Mouse (Mus musculus) liver, adult (tissue): ENCODE measurements around the gene Mpzl2.

Source experiments
- GATA4 ChIP-seq: IDR thresholded peaks from 2 replicates; pipeline ENCODE4 v1.6.1; 2014; ENCODE audit warnings: mild to moderate bottlenecking, low read length; ENCODE audit not compliant: insufficient replicate concordance

Gene Mpzl2

DNA sequence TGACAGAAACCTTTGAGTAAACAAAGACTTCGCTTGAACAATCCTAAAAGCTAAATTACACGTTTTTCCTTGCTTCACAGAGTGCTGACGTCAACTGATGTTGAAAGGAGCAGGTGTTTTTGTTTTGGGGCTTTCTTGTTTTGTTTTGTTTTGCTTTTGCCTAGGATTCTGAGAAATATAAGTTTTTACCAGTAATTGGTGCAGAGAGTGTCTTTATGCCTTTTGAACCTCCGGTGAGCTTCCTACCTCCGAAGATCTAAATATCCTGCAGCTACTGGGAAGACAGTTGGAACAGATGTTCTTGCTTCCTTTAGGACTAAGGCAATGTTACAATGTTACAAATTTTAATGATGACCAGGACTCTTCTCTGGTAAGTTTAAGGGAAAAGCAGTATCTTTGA is at the start of gene Mpzl2:
Gene Mpzl2 (plus strand): TSS at position 301 of the 400 bp plus-strand sequence.
- TF ChIP-seq GATA4: no peak

DNA sequence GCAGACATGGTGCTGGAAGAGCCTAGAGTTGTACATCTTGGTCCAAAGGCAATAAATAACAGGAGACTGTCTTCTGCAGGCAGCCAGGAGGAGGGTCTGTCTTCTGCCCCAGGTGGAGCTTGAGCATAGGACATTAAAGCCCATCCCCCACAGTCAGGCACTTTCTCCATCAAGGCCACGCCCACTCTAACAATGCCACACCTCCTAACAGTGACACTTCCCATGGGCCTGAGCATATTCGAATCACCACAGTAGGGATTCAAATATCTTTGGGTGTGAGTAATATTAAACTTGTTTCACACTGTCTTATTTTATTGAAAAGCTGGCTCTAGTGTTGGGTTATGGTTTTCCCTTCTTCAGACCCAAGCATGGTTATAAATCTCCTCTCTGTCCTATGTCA is 47.8 kb upstream of the Mpzl2 start:
- no peak for TF ChIP-seq GATA4

DNA sequence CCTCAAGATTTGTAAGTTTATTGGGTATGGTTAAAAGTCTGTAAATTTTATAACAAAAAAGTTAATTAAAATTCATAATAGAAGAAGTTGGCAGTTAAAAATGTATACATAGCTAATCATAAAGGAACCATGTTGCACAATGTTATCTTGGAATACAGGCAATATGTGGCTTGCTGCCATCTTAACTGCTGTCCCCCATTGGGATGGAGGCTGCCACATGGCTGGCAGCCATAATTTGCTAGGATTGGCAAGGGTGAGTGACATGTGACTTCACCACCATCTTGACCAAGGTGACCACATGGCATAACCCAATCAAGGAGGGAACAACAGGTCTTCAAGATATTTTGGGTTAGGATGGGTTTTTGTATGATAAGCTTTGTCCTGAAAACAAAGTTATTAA is 47.3 kb upstream of the Mpzl2 start:
- TF ChIP-seq GATA4: no peak

DNA sequence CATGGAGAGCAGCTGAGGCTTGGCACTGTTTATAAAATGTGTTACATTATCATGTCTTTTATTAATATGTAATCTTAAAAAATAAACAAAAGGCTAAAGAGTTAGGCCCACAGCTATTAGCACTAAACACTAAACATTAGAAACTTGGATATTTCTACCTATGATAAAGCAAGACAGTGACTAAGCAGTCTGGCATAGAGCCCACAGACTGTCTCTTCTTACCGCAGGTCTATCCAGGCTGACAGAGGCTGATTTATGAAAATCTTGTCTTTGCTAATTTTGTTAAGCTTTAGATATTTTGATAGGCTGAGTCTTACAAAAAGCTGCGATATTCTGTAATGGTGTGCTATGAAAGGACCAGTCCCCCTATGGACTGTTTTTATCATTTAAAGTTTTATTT is 46.3 kb upstream of the Mpzl2 start:
- TF ChIP-seq GATA4: no peak

DNA sequence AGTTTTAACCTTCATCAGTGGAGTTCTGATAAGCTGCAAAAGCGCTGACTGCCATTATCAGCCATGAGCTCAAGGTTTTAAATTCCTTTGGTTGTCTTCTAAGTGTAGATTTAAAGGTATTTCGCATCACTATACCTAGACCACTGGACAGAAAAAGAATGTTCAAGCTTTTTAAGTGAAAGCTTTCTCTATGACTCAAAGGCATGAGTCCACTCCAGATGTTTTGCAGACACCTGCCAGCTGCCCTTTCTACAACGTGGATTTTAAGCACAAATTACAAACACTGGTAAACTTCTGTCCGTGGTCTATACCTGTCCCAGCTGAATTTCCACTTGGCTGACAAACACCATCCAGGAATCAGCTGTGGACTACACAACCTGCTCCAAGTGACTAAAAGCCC is 44.6 kb upstream of the Mpzl2 start:
- no peak for TF ChIP-seq GATA4

DNA sequence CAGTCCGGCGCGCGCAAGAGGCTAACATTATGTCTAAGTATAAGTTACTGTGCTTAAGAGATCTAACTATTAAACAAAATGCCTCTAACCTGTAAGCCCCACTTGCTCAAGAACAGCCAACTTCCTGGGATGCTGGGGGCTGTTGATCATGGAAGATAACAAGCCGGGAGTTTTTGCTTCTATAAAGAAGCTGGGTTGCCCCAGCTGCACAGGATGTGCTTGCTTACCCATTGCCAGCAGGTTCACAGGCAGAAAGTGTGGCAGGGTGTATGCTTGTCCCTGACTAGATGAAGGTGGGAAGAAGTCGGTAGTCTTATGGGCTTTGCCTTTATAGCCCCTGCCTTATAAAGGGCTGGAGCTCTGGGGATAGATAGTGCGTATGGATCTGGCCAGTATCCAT is 43.0 kb upstream of the Mpzl2 start:
- no peak for TF ChIP-seq GATA4

- no peak for TF ChIP-seq GATA4
Observed at GRCm38 (mm10) chr9:44998138-44998537, 41.5 kb upstream of the Mpzl2 start.

DNA sequence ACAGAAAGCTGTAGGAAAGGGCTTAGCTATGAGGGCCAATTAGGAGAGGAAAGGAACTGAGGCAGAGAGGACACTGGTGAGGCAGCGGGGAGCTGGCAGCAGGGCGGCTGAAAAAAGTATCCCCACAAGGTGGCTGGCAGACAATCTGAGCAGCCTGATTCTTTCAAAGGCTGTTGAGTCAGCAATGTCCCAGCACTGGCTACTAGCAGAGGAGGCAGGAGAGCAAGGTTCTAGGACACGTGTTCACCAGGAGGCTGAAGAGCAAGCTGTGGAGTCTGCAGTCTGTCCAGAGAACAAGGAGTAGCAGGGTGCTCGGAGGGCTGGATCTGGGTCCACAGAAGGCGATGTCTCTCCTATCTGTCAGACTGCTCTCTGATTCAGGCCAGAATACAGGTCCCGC is 40.4 kb upstream of the Mpzl2 start:
- TF ChIP-seq GATA4: no peak

DNA sequence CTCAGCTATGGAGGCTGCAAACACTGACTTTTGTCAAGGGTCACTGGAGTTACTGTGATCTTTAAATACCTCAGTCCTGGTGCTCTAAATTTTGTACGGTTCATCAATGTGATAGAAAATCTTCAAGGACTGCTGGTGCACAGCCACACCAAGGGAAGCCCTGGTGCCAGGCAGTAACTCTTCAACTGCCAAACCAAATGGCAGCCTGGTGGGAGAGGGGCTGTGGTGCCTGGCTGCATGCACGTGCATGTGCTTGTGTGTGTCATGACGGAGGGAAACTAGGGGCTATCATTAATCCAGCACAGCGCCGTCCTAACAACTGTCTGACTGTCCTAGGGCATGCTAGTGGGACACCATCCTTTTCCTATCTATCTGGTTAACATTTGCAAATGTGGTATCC is 39.8 kb upstream of the Mpzl2 start:
- no peak for TF ChIP-seq GATA4

DNA sequence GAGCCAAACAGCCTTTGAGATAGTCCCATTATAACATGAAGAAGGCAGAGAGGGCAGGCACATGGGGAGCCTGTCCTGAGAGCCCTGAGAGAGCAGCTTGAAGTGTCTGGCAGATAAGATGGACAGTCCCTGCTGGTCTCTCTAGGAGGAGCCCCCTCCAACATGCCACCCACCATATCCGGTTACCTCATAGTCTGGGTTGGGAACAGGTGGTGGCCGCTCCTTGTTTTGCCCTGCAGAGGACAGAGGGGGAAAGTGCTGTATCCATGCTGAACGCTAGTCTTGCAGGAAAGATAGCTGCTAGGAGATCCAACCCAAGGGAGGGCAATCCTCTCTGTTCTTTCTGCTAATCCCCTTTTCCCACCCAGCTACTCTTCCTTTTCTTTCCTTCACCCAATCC is 39.4 kb upstream of the Mpzl2 start:
- TF ChIP-seq GATA4: no peak

DNA sequence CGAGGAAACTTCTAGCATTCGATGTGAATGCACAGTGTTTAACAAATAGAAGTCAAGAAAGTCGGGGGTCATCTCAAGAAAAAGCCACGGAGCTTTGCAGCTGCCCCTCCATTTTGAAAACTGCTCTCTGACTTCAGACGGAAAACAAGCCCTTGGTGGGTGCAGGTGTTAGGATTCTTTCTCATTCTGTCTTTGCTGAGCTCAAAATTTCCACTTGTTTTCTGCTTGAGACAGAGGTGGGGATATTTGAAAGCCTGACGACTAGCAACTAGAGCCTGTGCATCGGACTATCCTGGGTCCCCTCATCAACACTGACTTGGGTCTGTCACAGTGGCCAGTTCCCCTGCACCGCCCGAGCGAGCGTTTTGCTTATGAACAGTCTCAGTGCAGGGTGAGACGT is 32.2 kb upstream of the Mpzl2 start:
- no peak for TF ChIP-seq GATA4

GRCm38 (mm10) chr9:45008342-45008741 is 31.3 kb upstream of the Mpzl2 start:
- no peak for TF ChIP-seq GATA4

DNA sequence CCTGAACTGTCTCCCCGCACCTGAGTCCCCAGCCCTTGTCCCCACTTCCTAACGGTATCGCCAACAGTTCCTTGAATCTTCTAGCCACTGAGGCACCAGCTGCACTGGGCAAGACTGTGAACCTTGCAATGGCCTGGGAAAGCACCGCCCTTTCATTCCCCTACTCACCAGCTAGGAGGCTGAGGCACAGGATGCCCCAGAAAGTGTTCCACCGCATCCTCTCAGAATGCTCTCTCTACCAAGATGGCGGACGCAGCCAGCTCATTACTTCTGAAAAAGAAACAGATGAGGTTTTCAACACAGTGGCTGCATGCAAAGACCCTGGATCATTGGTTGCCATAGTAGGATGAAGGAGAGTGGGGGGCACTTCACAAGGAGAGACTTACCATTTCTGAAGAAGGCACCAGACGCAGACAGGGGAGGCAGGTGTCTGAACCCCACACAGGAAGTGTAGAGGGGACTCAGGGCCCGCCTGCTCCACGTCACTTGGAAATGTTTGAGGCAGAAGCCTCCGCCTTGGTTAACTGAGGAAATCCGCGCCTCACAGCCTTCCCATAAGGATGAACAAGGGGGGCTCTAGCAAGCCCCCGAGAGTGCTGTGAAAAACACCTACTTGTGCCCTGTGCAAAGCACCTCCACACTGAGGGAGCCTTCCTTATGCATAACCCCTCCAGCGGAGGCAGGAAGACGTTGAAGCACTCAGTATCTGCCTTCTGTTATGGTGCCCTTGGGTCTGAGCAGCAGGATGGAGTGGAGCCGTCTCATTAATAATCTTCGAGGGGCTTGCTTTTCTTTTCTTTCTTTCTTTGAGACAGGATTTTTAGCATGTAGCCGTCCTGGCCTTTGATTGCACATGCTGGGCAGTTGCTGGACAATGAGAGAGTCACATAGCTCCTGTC is 30.2 kb upstream of the Mpzl2 start, which contains the start of gene Cd3e:
Gene Cd3e (minus strand): TSS at position 448 of the 899 bp plus-strand sequence.
- no peak for TF ChIP-seq GATA4

GRCm38 (mm10) chr9:45010461-45010860 is 29.1 kb upstream of the Mpzl2 start:
- no peak for TF ChIP-seq GATA4

DNA sequence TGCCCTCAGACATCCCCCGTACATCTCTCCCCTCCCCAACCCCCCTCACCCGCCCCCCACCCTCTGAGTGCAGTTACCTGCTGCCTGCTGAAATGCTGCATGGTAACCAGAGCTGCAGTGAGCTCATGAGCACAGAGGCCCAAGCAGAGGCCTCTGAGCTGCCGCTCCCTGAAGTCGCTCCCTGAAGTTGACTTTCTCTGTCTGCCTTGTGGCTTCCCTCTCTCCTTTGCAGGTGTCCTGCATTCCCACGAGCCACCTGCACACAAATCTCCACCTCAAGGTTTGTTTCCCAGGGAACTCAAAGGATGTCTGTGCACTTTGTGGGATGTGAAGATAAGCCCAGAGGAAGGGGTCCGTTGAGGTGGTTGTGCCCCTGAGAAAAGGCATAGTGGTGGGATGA is 28.3 kb upstream of the Mpzl2 start:
- TF ChIP-seq GATA4: no peak

- no peak for TF ChIP-seq GATA4
Observed at GRCm38 (mm10) chr9:45014879-45015278, 24.7 kb upstream of the Mpzl2 start.

GRCm38 (mm10) chr9:45015841-45016240 is 23.8 kb upstream of the Mpzl2 start:
- no peak for TF ChIP-seq GATA4
